Mouse (Mus musculus) retina, postnatal 7 days (tissue): ENCODE data around the gene Smpdl3a.

Experiments
- DNase-seq: peaks from one replicate; pipeline ENCODE4 v3.0.0-alpha.2; 2012; ENCODE audit warnings: low read depth, low spot score

The Smpdl3a gene

GRCm38 (mm10) chr10:57819209-57819608 lies 25.1 kb downstream of the Smpdl3a start:
- no peak for DNase-seq

DNA sequence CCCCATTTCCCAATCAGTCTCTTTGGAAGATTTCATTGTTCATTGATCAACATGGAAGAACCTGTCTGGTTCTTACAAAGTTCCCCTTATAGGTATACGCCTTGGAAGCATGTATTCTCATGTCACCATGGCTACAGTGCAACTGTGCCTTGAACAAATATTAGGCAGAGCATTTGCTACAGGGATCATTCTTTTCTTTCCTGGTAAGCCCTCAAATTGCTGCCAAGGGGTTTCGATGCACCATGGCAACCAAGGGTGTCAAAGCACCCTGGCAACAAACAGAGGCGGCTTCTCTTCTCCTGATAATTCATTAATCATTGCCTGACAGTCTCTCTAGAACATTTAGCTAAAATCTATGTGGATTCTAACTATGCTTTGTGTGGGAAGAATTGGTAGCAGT lies 28.3 kb downstream of the Smpdl3a start:
- no peak for DNase-seq

GRCm38 (mm10) chr10:57828649-57829048 lies 34.5 kb downstream of the Smpdl3a start:
- no peak for DNase-seq

DNA sequence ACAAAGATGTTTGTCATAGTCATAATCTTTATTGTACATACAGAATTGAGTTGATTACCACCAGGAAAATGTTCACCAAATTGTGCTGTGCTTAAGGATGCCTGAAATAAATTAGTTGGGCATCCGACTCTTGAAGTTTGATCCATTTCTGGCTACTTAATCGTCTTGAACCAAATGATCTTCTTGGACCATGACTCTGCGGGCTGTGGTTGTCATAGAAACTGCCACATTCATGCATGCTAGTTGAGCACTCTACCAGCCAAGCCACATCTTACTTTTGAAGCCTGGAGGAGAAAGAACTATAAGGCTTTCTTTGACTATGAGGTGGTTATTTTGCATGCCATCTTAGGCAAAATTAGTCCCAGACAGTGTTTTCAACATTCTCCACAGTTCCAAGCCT lies 35.5 kb downstream of the Smpdl3a start:
- no peak for DNase-seq

DNA sequence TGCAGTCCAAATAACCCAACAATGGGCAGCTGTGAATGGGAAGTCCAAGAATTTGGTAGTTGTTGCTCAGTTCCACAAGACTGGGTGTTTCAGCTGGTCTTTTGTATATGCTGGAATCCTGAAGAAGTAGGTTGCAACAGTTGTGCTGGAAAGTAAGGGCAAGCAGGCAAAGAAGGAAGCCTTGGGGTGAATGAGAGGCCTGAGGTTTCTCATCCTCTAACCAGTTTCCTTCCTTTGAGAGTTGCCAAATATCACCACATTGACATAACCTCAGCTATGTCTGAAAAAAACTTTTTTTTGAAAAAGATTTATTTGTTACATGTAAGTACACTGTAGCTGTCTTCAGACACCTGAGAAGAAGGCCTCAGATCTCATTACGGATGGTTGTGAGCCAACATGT lies 41.0 kb downstream of the Smpdl3a start:
- no peak for DNase-seq

DNA sequence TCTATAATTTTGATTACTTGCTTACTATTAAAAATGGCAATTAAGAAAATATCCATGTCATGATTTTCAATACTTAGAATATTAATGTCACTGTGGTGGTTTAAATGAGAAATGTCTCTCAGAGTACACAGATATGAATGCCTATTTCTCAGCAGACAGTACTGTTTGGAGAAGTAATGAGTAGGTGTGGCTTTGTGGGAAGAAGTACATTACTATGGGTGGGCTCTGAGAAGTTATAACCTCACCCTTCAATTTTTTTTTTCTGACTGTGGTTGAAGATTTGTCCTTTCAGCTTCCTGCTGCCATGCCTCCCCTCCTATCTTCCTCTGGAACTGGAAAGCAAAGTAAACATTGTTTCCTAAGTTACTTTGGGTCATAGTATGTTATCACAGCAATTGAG lies 41.8 kb downstream of the Smpdl3a start:
- DNase-seq: no peak

DNA sequence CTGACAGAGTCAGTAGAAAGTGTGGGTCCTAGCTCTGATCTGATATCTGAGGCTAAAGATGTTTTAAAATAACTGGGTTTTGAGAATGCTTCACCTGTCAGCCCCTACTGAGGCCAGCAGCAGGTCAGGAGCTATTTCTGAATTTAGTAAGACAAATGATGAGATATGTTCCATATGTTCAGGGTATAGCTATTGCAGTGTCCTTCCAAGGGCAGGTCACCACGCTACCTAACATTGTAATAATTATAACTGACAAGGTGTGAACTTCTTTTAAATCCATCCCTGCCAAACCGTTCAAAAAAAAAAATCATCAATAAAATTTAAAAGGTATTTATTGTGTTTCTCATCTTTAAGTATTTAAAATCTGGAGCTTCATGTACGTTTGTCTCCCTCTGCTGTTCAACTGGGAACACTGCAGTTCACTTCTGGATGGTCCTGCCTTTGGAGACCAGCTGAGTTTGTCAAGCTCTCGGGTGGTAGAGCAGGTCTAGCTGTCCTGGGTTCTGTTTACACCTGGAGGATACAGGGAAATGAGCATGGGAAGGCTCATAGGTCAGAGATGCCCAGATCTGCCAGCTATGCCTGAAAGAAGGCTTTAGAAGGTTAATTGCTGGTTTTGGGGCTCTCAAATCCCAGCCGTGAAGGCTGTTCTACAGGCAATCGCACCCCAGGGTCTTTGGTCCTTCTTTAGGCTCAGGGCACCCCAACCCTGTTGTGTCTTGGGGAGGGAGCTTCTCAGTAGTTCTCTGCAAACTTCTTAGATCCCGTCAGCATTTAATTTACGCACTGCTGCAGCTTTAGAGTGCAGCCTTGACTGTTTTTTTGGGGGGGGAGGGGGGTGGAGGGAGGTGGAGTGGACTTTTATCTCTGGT lies 47.7 kb downstream of the Smpdl3a start:
- DNase-seq: peak; percentile 48

DNA sequence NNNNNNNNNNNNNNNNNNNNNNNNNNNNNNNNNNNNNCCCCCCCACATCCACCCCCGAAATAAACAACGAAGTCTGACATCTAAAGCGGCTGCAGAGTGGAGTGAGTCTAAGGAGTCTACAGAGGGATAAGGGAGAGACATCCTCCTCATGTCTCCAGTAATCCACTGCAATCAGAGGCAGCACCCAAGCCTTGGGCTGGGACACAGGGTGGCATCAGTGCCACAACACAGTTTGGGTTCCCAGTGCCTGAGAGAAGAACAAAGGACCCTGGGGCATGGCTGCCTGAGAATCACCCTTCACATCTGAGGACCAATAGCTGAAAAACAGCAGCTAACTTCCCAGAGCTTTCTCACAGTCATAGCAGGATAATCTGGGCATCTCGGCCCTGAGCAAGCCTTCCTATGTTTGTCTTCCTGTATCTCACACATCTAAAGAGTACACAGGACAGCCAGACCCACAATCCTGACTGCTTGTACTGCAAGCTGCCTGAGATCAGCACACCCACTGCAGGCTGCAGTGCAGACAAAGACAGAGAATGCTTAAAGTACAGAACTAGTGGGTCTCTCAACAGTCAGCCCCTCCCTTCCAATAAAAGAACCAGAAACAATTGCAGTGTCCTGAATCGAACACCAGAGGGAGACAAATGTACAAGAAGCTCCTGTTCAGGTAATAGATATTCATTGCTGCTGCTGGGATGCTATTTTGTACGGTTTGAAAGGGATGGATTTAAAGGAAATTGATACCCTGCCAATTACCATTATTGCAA lies 54.0 kb downstream of the Smpdl3a start:
- DNase-seq: peak; percentile 54
